Mouse (Mus musculus) gastrocnemius, postnatal 14 days (tissue): ENCODE results near the gene 4930572O03Rik. TPM values are rescaled to one million over a fixed set of nuclear protein-coding genes. Genes with fewer than 3 reads are reported as not detected.
"Not testable (repeated sequence)": the region's sequence is repeated elsewhere in the genome, so short reads cannot be mapped to it uniquely, and the experiment has no call there.

ENCODE experiments used
- DNase-seq: peaks from one replicate; pipeline ENCODE4 v3.0.0; 2021; ENCODE audit warnings: mixed read lengths
- intact Hi-C: fragments of 180-260 bp; cut with DNase I; formaldehyde crosslinking; loops from one replicate; pipeline ENCODE4 v1.15.1; 2025; ENCODE audit warnings: low total_unique reads
- total RNA-seq, 2 experiments: library from RNA; stranded (reverse); gene quantifications; 2 replicates each; pipeline ENCODE4 v1.2.3; 2021

4930572O03Rik gene
- total RNA-seq, 2 experiments from 2014 or later: not detected

- intact Hi-C loops, DNase-seq: not testable (repeated sequence)
Observed at GRCm38 (mm10) chr5:15630068-15630467, 26.8 kb downstream of the 4930572O03Rik start.

- intact Hi-C loops: not testable (repeated sequence)
Observed at GRCm38 (mm10) chr5:15628136-15628535, 28.7 kb downstream of the 4930572O03Rik start.

GRCm38 (mm10) chr5:15618764-15619163 is 38.1 kb downstream of the 4930572O03Rik start, which contains the start of gene Speer4d:
Speer4d (plus strand) TSS chr5:15619064.
- intact Hi-C loops: not testable (repeated sequence)

More at GRCm38 (mm10) chr5:15628136-15628535, 28.7 kb downstream of the 4930572O03Rik start:
- not testable (repeated sequence) for DNase-seq

DNA sequence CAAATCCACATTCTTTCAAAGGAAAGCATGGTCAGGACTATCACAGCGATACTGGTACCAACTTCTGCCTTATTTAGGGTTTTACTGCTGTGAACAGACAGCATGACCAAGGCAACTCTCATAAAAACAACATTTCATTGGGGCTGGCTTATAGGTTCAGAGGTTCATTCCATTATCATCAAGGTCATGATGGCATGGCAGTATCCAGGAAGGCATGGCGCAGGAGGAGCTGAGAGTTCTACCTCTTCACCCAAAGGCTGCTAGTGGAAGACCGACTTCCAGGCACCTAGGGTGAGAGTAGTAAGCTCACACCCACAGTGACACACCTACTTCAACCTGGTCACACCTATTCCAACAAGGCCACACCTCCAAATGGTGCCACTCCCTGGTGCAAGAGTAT is 40.7 kb downstream of the 4930572O03Rik start:
- DNase-seq, intact Hi-C loops: not testable (repeated sequence)

More at GRCm38 (mm10) chr5:15618764-15619163, 38.1 kb downstream of the 4930572O03Rik start, which contains the start of gene Speer4d:
- not testable (repeated sequence) for DNase-seq

- intact Hi-C loops, DNase-seq: not testable (repeated sequence)
Observed at GRCm38 (mm10) chr5:15610695-15611094, 46.2 kb downstream of the 4930572O03Rik start.

- intact Hi-C loops, DNase-seq: not testable (repeated sequence)
Observed at GRCm38 (mm10) chr5:15606677-15607076, 50.2 kb downstream of the 4930572O03Rik start.

DNA sequence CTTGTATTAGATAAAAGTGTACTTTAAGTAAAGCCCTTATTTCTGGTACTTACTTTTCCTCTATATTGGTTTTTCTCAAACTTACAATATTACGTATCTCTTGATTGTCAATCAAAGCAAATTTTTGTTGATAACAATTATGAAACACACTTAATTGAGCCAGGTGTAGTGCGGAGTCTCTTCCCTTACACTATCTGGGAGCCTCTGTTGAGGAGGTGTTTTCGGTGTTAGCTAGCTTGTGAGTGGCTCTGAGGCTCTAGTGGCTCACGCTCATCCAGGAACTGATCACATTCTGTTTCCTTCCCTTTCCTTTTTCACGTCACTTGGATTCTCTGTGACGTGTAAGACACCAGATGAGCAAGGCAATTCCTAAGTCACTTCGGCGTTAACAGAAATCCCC is 53.3 kb downstream of the 4930572O03Rik start:
- DNase-seq, intact Hi-C loops: not testable (repeated sequence)

DNA sequence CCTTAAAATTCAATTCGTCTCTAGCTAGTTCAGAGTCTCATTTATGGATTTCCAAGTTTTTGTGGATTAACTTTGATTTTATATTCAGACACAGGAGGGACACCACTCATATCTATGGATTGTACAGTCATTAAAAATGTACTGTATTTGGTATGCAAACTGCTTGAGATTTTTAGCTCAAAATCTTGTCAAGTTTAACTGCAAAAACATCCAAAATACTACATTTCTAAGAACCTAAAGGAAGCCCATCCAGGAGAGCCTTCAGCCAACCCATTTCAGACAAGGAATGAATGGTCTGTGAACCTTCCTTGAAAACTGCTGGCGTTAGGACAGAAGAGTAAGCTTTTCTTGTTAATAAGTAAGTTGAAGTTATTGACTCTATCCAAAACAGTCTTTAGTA is 53.9 kb downstream of the 4930572O03Rik start:
- intact Hi-C loops, DNase-seq: not testable (repeated sequence)

DNA sequence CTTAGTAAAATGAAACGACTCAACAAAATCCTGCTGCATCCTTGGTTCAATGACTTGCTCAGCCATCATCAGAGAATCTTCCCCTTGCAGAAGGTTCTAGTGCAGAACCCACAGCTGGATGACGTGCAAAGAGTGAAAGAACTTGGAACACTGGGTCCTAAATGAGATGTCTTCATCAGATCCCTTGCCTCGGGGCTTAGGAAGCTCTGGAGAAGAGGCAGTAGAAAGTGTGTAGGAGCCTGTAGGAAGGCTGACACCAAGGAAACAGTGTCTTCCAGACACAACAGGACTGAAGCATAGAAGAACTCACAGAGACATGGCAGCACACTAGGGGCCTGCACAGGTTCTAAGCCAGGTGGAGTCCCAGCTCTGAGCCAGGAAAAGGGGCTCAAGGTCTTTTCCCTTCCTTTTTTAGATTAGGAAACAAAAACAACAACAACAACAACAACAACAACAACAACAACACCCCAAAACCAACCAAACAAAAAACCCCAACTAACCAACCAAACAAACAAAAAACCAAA is 54.4 kb downstream of the 4930572O03Rik start:
- DNase-seq, intact Hi-C loops: not testable (repeated sequence)

Other genes starting within 250 kb of the 4930572O03Rik start
- gene Gm21149, start 180.5 kb downstream of the 4930572O03Rik start, total RNA-seq: not detected
- not detected for gene Gm21190, start 127.8 kb downstream of the 4930572O03Rik start, total RNA-seq
- gene Gm21083, start 79.7 kb downstream of the 4930572O03Rik start, total RNA-seq: not detected
- not detected for gene Speer4d, start 38.0 kb downstream of the 4930572O03Rik start, total RNA-seq
- not detected for gene Speer4c, start 57.2 kb upstream of the 4930572O03Rik start, total RNA-seq